Mouse (Mus musculus) heart, postnatal 10 days (tissue): ENCODE measurements at regions not wholly inside any gene's neighbourhood (a gene's known extent, or its start where the extent isn't known, plus 50 kb on each side); places are given as distances from the start of the nearest gene placed in this dataset.

Experiments used
- DNase-seq, 2 experiments: peaks; one replicate each; pipeline ENCODE4 v3.0.0; 2021
- intact Hi-C: fragments of 180-260 bp; cut with DNase I; formaldehyde crosslinking; loops from one replicate; pipeline ENCODE4 v1.15.1; 2025

DNA sequence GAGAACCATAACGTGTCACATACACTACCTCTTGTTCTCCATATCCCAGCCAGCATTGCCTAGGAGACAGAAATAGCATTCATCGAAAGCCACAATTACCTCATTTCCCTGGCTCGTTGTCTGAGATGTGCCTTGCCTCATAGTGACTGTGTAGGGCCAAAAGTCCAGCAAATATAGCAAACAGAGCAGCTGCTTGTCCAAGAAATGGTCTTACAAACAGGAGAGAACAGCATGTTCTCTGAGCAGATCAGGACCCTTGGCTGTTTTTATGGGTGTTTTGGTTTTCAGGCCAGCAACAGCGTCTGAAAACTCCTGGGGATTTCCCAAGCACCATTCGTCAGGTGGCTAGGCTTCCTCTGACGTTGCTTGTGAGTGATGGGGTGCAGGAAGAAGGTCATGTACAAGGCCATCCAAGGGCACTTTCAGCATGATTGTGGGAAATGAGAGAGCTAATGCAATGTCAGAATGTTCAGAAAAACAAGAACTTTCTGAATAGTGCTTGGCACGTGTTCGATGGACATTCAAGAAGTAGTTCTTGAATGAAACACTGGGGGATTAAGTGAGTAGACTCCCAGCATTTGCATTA, 528.9 kb upstream of the Pappa start:
- DNase-seq = peak; percentile 55 to 67
- intact Hi-C loops = no loop called here

DNA sequence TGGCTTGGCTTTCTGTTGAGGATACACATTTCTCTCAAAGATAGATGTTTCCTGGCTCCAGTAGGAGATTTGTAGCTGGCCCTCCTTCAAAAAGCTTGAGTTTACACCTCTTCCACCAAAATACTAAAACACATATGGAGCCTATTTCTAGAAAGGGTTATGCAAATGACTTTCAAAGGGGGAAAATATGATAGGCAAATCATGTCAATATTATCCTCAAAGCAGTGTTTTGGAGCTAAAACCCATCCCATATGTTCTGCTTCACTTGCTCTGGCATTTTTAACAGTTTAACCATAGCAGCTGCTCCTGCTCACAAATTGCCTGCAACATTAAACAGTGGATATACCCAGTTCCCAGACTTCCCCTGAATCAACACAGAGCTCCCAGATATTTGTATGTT, 525.5 kb upstream of the Pappa start:
- intact Hi-C loops = no loop called here

GRCm38 (mm10) chr4:64599222-64599621, 524.8 kb upstream of the Pappa start:
- no peak for DNase-seq
- intact Hi-C loops = no loop called here

More for the DNA sequence above, 525.5 kb upstream of the Pappa start:
- DNase-seq = no peak

DNA sequence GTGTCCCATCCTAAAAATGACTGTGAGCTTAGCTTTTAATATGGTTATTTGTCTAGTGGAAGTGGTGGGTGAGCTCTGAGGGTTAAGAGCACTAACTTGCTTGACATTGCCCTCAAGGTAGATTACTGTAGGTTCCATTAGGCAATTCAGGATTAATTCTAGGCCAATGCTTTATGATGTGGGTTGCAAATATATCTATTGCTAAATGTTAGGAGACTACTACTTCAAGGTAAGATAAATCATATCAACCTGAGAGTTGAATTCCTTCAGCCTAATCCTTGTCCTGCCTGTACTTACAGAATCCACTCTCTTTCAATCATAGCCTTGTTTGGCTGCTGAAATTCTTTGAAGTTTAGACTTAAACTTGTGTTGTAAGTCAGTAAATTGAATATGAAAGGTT, 501.2 kb upstream of the Pappa start:
- no peak for DNase-seq
- intact Hi-C loops = no loop called here

DNA sequence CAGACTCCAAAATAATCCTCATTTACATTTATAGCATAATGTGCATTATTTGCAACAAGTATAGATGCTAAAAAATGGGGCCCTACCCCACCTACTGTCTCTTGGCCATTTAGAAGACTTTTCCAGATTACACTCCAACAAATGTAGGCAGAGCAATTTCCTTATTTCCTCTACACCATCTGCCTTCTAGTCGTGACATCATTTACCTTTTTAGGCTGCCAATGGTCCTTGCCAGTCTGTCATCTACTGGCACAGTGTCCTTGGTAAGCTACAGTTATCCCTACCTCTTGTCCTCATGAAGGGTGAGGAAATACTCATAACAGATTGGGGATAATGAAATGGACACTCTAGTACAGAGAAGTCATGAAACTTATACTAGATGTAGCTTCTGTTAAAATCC, 491.8 kb upstream of the Pappa start:
- intact Hi-C loops = no loop called here
- no peak for DNase-seq

- intact Hi-C loops = no loop called here
Measured at GRCm38 (mm10) chr4:64635256-64635962, 488.6 kb upstream of the Pappa start.

DNA sequence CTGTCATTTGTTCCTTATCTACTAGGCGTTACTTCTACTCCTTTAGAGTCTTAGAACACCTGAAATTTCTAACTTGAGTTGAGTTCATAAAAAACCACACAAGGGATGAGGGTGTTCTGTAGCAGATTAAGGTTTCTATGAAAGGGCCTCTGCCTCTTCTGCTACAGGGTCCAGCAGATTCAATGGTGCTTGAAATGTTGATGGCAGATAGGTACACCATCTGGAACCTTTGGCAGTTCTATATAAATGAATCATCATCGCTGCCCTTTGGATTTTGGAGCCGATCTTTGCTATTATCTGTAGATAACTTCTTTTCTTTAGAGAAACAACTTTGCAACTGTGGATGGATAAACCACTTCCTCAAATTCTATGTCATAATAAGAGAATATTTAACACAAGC, 483.9 kb upstream of the Pappa start:
- DNase-seq = no peak
- intact Hi-C loops = no loop called here

More at GRCm38 (mm10) chr4:64635256-64635962, 488.6 kb upstream of the Pappa start:
- no peak for DNase-seq

GRCm38 (mm10) chr4:64640976-64641375, 483.0 kb upstream of the Pappa start:
- intact Hi-C loops = no loop called here
- DNase-seq = no peak

- DNase-seq = no peak
- intact Hi-C loops = no loop called here
Measured at GRCm38 (mm10) chr4:64645141-64645540, 478.8 kb upstream of the Pappa start.

DNA sequence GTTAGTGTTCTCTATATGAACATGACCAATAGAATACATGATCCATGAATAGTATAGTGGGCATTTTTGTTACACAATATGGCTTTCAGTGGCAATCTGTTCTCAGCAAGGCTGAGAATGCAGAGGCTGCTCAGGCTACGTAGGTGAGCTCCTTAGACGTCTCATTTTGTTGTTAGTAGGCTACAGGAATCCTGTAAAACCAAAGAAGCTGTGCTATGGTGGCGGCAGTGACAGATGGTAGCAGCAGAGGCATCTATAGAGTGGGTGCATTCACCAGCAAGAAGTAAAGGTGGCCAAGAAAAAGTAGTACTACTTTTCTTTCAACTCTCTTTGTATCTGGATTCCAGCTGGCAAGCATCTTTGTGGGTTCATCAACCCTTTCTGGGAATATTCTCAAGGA, 469.8 kb upstream of the Pappa start:
- DNase-seq = no peak
- intact Hi-C loops = no loop called here

GRCm38 (mm10) chr4:64655534-64655933, 468.4 kb upstream of the Pappa start:
- DNase-seq = no peak
- intact Hi-C loops = no loop called here

- intact Hi-C loops = no loop called here
- no peak for DNase-seq
Measured at GRCm38 (mm10) chr4:64663722-64664121, 460.3 kb upstream of the Pappa start.

GRCm38 (mm10) chr4:64667998-64668397, 456.0 kb upstream of the Pappa start:
- intact Hi-C loops = no loop called here
- no peak for DNase-seq

DNA sequence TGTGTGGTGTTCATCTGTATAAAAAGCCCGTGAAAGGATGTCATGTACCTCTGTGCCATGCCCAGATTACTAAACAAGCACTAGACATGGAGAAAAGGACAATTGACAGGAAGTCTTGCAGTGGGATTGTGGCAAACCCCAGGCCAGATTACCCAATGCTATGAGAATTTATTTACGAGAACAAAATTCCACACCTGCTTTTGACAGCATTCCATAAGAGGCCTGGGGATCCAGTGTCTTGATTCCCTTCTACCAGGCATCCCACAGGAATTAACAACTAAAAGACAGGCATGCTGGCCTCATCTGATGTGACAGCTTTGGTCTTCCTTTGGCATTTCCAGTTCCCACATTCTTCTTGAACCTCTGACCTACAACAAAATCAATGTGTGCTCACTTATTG, 454.3 kb upstream of the Pappa start:
- intact Hi-C loops = no loop called here
- no peak for DNase-seq

DNA sequence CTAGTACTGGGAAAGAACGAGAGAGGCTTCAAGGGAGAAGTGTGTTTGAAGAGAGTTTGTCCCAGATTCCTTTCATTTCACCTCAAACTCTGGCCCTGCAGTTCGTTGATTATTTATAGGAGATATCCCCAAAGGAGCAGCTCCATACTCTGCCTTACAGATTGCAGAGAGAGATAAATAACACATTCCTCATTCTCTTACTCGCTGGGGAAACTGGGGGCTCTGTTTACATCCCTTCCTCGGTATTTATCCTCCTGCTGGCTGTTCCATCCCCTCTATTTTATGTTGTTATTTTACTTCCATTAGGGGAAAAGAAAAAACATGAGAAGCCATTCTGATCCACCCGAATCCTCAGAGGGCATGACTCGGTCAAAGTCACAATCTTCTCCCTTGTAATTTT, 447.5 kb upstream of the Pappa start:
- intact Hi-C loops = no loop called here
- DNase-seq = no peak

GRCm38 (mm10) chr4:64676881-64677280, 447.1 kb upstream of the Pappa start:
- intact Hi-C loops = no loop called here
- no peak for DNase-seq

DNA sequence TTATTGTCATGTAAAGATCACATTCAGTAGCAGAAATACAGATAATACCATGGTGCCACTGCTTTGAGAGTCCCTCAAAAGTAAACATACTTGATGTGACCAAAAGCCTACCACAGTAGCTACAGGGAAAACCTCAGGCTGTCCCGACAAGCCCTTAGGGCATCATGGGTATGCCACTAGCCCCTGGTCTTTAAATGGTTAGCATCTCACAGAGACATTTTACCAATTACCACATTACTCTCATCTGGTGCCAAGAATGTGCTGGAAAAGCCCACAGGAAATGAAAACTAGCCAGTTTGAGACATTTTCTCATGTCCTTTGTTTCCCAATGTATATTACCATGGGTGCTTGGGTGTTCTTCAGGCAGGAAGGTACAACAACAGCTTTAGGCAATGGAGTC, 439.3 kb upstream of the Pappa start:
- intact Hi-C loops = no loop called here
- no peak for DNase-seq

DNA sequence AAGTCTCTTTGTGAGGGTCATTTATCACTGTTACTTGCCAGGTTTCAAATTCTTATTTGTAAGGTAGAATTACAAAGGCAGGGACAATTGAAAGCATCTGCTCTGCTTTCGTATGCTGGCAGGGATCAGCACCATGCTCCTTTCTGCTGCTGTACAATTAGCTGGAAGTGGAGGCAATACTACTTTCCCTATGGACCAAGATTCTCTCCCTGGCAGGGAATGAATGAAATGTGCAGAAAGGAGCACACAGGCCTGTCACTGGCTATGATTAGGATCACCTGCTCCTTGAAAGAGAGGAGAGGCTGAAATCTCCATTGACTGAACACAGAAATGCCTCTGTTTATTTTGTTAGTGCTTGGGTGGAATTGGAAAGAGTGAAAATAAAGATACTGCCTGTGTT, 427.8 kb upstream of the Pappa start:
- DNase-seq = no peak
- intact Hi-C loops = no loop called here

DNA sequence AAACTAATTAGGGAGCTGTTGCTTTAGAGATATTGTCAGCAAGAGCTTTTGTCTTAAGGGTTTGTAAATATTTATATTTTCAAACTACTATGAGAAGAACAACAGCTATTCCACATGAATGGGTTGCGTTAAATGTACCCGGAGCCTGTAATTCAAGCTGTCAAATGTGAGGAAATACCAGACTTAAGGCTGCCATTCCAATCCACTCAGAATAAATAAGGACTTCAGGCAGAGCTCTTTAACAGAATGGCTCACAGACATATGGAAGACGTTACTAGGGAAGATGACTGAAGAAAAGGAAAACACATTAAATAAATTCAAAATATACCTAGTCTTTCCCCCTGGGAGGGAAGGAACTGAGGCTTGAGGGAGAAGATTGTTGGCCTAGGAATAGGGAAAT, 400.7 kb upstream of the Pappa start:
- intact Hi-C loops = no loop called here
- DNase-seq = no peak

GRCm38 (mm10) chr4:64724851-64725250, 399.1 kb upstream of the Pappa start:
- intact Hi-C loops = no loop called here
- no peak for DNase-seq

DNA sequence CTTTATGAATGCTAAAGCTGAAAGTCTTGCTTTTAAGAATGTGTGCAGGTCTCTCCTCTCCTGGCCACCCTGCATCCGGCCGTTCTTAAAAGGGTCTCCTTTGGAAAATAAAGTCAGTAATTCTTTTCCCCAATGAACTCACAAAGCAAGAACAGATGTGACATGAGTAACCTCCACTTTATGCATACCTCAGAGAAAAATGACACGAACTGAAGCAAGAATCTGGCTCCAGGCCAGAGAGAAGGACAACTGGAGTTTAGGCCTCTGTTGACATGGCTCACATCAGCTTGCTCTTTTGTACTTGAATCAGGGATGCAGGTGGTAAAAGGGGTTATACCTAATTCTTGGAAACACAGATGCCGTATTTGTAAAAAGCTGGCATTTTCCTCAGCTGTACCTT, 368.0 kb upstream of the Pappa start:
- no peak for DNase-seq
- intact Hi-C loops = no loop called here

DNA sequence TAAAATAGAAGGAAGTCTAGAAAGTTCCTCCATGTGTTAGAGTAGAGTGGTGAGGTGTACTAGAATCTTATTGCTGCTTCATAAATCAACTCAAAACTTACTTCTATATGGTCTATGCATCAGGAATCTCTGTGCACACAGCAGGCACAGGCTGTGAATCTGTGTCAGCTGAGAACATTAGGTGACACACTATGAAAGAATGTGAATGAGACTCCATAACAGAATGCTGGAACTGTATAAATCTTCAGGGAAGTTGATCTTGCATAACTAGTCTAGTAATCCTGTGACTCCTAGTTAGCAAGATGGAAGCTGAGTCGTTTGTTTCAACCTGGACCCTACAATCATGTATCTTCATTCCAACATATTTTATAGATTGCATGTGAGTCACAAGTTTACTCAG, 355.4 kb upstream of the Pappa start:
- intact Hi-C loops = no loop called here
- DNase-seq = no peak

DNA sequence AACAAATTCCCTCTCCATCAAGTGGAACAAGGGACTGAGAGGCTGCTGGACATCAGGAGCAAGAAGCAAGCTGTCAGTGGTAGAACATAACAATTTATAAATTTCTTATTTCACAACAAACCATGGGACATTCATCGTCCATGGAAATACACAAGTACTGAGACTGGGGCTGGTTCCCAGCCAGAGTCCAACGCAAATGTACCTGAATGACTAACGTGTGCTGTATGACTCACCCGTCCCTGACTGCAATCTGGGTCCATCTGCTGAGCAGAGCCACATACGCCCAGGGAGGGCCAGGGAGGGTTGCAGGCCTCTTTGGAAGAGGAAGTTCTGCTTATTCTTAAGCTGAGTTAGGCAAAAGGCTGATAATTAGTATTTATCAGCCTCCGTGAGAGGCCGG, 320.1 kb upstream of the Pappa start:
- intact Hi-C loops = no loop called here
- no peak for DNase-seq
